Mouse (Mus musculus) limb, embryonic 14.5 days (tissue): ENCODE measurements around the gene Tmem240. TPM values are rescaled to one million over a fixed set of nuclear protein-coding genes. Genes with fewer than 3 reads are reported as not detected.
"Not testable (repeated sequence)": the region's sequence is repeated elsewhere in the genome, so short reads cannot be mapped to it uniquely, and the experiment has no call there.

Experiments used
- ATAC-seq: fragments of 200-750 bp; cut with Nextera tagmentation; 2 replicates; pipeline ENCODE4 v1.8.0; 2017; ENCODE audit warnings: low read depth, moderate number of reproducible peaks, moderate TSS enrichment; ENCODE audit not compliant: low FRiP score
- DNase-seq: peaks from one replicate; pipeline ENCODE4 v3.0.0-alpha.2; 2015; ENCODE audit warnings: low spot score
- H3K27ac ChIP-seq: fragments of 300-500 bp; sonication (generic); replicated peaks from 2 replicates; pipeline ENCODE4 v1.5.1; 2014; ENCODE audit warnings: low read depth, mild to moderate bottlenecking, low read length, moderate library complexity, mixed read lengths
- H3K27me3 ChIP-seq: fragments of 300-500 bp; sonication (generic); 2 replicates; pipeline ENCODE4 v1.6.1; 2014; ENCODE audit warnings: low read length, mixed read lengths; ENCODE audit not compliant: control insufficient read depth, insufficient read depth
- H3K36me3 ChIP-seq: fragments of 300-500 bp; sonication (generic); 2 replicates; pipeline ENCODE4 v1.6.1; 2014; ENCODE audit warnings: mild to moderate bottlenecking, low read length, moderate library complexity, mixed read lengths; ENCODE audit not compliant: control insufficient read depth, insufficient read depth
- H3K4me1 ChIP-seq: fragments of 300-500 bp; sonication (generic); 2 replicates; pipeline ENCODE4 v1.6.1; 2014; ENCODE audit warnings: antibody characterized with exemption, low read length, mixed read lengths; ENCODE audit not compliant: control insufficient read depth, insufficient read depth
- H3K4me2 ChIP-seq: fragments of 300-500 bp; sonication (generic); replicated peaks from 2 replicates; pipeline ENCODE4 v1.6.1; 2014; ENCODE audit warnings: low read depth, mild to moderate bottlenecking, low read length, moderate library complexity; ENCODE audit not compliant: severe bottlenecking
- H3K4me3 ChIP-seq: fragments of 300-500 bp; sonication (generic); replicated peaks from 2 replicates; pipeline ENCODE4 v1.5.1; 2014; ENCODE audit warnings: low read length
- H3K9ac ChIP-seq: fragments of 300-500 bp; sonication (generic); 2 replicates; pipeline ENCODE4 v1.6.1; 2014; ENCODE audit warnings: mild to moderate bottlenecking, low read depth, low read length, moderate library complexity; ENCODE audit not compliant: severe bottlenecking
- H3K9me3 ChIP-seq: fragments of 300-500 bp; sonication (generic); 2 replicates; pipeline ENCODE4 v1.6.1; 2016; ENCODE audit warnings: low read length; ENCODE audit not compliant: control insufficient read depth
- POLR2A ChIP-seq: fragments of 200-500 bp; IDR thresholded peaks from 2 replicates; pipeline ENCODE4 v1.8.0; 2012; ENCODE audit warnings: inconsistent platforms, mild to moderate bottlenecking, moderate library complexity, borderline replicate concordance; ENCODE audit not compliant: insufficient read depth, insufficient read length; ENCODE audit errors: extremely low read depth
- WGBS: fragments of 180-500 bp; shearing (Covaris S2); extraction: QIAGEN DNeasy Blood & Tissue Kit; methylation state at CpG from one replicate; pipeline ENCODE4 v1.1.7; 2014; 5-methylcytosine and 5-hydroxymethylcytosine counted together
- microRNA-seq: library from miRNA; unstranded; fragments of <30 nt; microRNA quantifications from one replicate; pipeline ENCODE4, GENCODE M21; 2016
- polyA plus RNA-seq, 2 experiments: library from polyadenylated mRNA; depleted of rRNA in 1 of 2; stranded (reverse) in 1 of 2; unstranded in 1 of 2; fragments of >200 nt; fragmentation: Nextera tagmentation in 1 of 2; extraction: Ambion mirVana in 1 of 2; gene quantifications; 2 replicates each; pipeline versions ENCODE4 v1.2.1 to v1.2.3; 2012 to 2014

The Tmem240 gene
- polyA plus RNA-seq, 2 experiments, result 0.88 to 4.0 TPM

GRCm38 (mm10) chr4:155785819-155786218, 51.2 kb downstream of the Tmem240 start, which contains the start of gene Tmem88b:
TSS of gene Tmem88b (minus strand) at chr4:155785874.
- peaks cover 3% of the 10 kb centered on the region; the same call in 1 of the 2 replicates for H3K4me1 ChIP-seq
- H3K27me3 ChIP-seq, result no peaks in the 10 kb centered on the region
- WGBS, result 59% methylated on average over 5 of the region's 5 CpGs
- H3K27ac ChIP-seq, result no peak within 1 kb of the TSS
- no peaks in the 10 kb centered on the region for H3K9me3 ChIP-seq
- H3K4me3 ChIP-seq, result peak within 1 kb of the TSS; percentile 59
- H3K4me2 ChIP-seq, result peak within 1 kb of the TSS; percentile 71
- H3K36me3 ChIP-seq, result no peaks in the 10 kb centered on the region
- ATAC-seq, result no peak
- no peak for TF ChIP-seq POLR2A
- peak within 1 kb of the TSS; percentile 82 for H3K9ac ChIP-seq
- no peak for DNase-seq

DNA sequence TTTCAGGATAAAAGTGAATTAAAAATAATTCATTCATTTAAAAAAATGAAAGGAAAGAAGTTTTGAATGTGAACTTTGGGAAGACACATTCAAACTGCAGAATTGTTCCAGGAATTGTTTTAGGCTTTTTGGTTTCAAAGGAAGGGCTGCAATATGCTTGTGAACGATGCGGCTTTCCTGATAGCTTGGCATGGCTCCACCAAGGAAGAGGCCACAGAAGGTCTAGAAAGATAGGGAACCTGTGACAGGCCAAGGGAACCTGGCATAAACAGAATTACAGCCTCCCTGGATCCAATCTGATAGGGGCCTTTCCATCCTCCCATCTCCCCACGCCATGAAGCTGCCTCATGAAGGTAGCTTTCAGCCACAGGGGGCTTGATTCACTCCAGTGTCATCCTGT, 53.7 kb downstream of the Tmem240 start:
- 72% methylated on average over 3 of the region's 3 CpGs for WGBS

DNA sequence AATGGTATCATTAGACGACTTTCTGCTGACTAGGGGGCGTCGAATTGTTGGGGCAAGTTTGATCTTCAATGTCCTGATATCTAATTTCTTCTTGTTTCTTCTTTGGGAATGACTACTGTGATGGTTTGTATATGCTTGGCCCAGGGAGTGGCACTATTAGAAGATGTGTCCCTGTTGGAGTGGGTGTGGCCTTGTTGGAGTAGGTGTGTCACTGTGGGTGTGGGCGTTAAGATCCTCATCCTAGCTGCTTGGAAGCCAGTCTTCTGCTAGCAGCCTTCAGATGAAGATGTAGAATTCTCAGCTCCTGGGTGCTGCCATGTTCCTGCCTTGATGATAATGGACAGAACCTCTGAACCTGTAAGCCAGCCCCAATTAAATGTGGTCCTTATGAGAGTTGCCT, 54.2 kb downstream of the Tmem240 start:
- DNase-seq, H3K9me3 ChIP-seq, H3K36me3 ChIP-seq, H3K4me2 ChIP-seq, H3K4me3 ChIP-seq, H3K4me1 ChIP-seq, H3K9ac ChIP-seq, ATAC-seq, H3K27ac ChIP-seq, H3K27me3 ChIP-seq: not testable (repeated sequence)
- 77% methylated on average over 4 of the region's 4 CpGs for WGBS

More for the DNA sequence above, 53.7 kb downstream of the Tmem240 start:
- H3K9ac ChIP-seq, result no peak overlapping the region
- ATAC-seq (no peak), DNase-seq (no peak)
- no peak overlapping the region for H3K4me2 ChIP-seq
- H3K27me3 ChIP-seq, result no peaks in the 10 kb centered on the region
- no peaks in the 10 kb centered on the region for H3K9me3 ChIP-seq
- no peak overlapping the region for H3K4me3 ChIP-seq
- no peak for TF ChIP-seq POLR2A
- H3K4me1 ChIP-seq, result peaks cover 3% of the 10 kb centered on the region; the same call in 1 of the 2 replicates
- H3K36me3 ChIP-seq, result no peaks in the 10 kb centered on the region
- H3K27ac ChIP-seq, result no peak overlapping the region

- Histone ChIP-seq H3K27ac (no peak within 1 kb of the TSS), H3K9ac (no peak within 1 kb of the TSS), H3K27me3 (no peaks in the 10 kb centered on the region), H3K4me3 (no peak within 1 kb of the TSS), H3K4me2 (no peak within 1 kb of the TSS), H3K9me3 (no peaks in the 10 kb centered on the region), H3K4me1 (no peaks in the 10 kb centered on the region), H3K36me3 (no peaks in the 10 kb centered on the region)
- DNase-seq (no peak), ATAC-seq (no peak)
- TF ChIP-seq POLR2A, result no peak
- WGBS, result 74% methylated on average over 3 of the region's 3 CpGs
Observed at GRCm38 (mm10) chr4:155790021-155790489, 55.5 kb downstream of the Tmem240 start, which contains the start of gene Ankrd65. TSS of gene Ankrd65 (plus strand) at chr4:155790439.

Small RNA genes within 50 kb of the gene (microRNA-seq; reads per million reads assigned to microRNA genes)
- not detected for gene Gm27743

Other genes starting within 250 kb of the Tmem240 start
- 511 and 686 TPM in 2 replicates for gene Gnb1, start 243.4 kb upstream of the Tmem240 start, polyA plus RNA-seq (2012; rRNA removed)
- gene Gnb1, start 243.4 kb upstream of the Tmem240 start, polyA plus RNA-seq (2014; fragmentation: Nextera tagmentation; extraction: Ambion mirVana), result 440 and 493 TPM in 2 replicates
- 78.8 and 91.2 TPM in 2 replicates for gene Nadk, start 172.4 kb upstream of the Tmem240 start, polyA plus RNA-seq (2012; rRNA removed)
- gene Nadk, start 172.4 kb upstream of the Tmem240 start, polyA plus RNA-seq (2014; fragmentation: Nextera tagmentation; extraction: Ambion mirVana), result 87.9 and 97.1 TPM in 2 replicates
- gene Slc35e2, start 133.4 kb upstream of the Tmem240 start, polyA plus RNA-seq (2012; rRNA removed), result 10.9 and 13.8 TPM in 2 replicates
- gene Slc35e2, start 133.4 kb upstream of the Tmem240 start, polyA plus RNA-seq (2014; fragmentation: Nextera tagmentation; extraction: Ambion mirVana), result 8.5 and 10.8 TPM in 2 replicates
- gene Cdk11b, start 109.9 kb upstream of the Tmem240 start, polyA plus RNA-seq (2012; rRNA removed), result 45.3 and 65.6 TPM in 2 replicates
- gene Cdk11b, start 109.9 kb upstream of the Tmem240 start, polyA plus RNA-seq (2014; fragmentation: Nextera tagmentation; extraction: Ambion mirVana), result 53.9 and 60.1 TPM in 2 replicates
- not detected in 2 replicates for gene Gm10563, start 89.4 kb upstream of the Tmem240 start, polyA plus RNA-seq (2012; rRNA removed)
- gene Gm10563, start 89.4 kb upstream of the Tmem240 start, polyA plus RNA-seq (2014; fragmentation: Nextera tagmentation; extraction: Ambion mirVana), result not detected in 2 replicates
- 34.7 and 42.7 TPM in 2 replicates for gene Mmp23, start 81.4 kb upstream of the Tmem240 start, polyA plus RNA-seq (2012; rRNA removed)
- 17.3 and 19.8 TPM in 2 replicates for gene Mmp23, start 81.4 kb upstream of the Tmem240 start, polyA plus RNA-seq (2014; fragmentation: Nextera tagmentation; extraction: Ambion mirVana)
- 77.4 and 97.5 TPM in 2 replicates for gene Mib2, start 65.6 kb upstream of the Tmem240 start, polyA plus RNA-seq (2012; rRNA removed)
- 29.5 and 32.1 TPM in 2 replicates for gene Mib2, start 65.6 kb upstream of the Tmem240 start, polyA plus RNA-seq (2014; fragmentation: Nextera tagmentation; extraction: Ambion mirVana)
- 31.0 and 46.5 TPM in 2 replicates for gene Fndc10, start 40.5 kb upstream of the Tmem240 start, polyA plus RNA-seq (2012; rRNA removed)
- gene Fndc10, start 40.5 kb upstream of the Tmem240 start, polyA plus RNA-seq (2014; fragmentation: Nextera tagmentation; extraction: Ambion mirVana), result 8.1 and 9.4 TPM in 2 replicates
- 105 and 115 TPM in 2 replicates for gene Ssu72, start 30.0 kb upstream of the Tmem240 start, polyA plus RNA-seq (2012; rRNA removed)
- 131 and 135 TPM in 2 replicates for gene Ssu72, start 30.0 kb upstream of the Tmem240 start, polyA plus RNA-seq (2014; fragmentation: Nextera tagmentation; extraction: Ambion mirVana)
- gene Atad3a, start 26.3 kb downstream of the Tmem240 start, polyA plus RNA-seq (2012; rRNA removed), result 117 and 135 TPM in 2 replicates
- 84.8 and 85.2 TPM in 2 replicates for gene Atad3a, start 26.3 kb downstream of the Tmem240 start, polyA plus RNA-seq (2014; fragmentation: Nextera tagmentation; extraction: Ambion mirVana)
- gene Vwa1, start 39.9 kb downstream of the Tmem240 start, polyA plus RNA-seq (2012; rRNA removed), result 12.4 and 14.9 TPM in 2 replicates
- gene Vwa1, start 39.9 kb downstream of the Tmem240 start, polyA plus RNA-seq (2014; fragmentation: Nextera tagmentation; extraction: Ambion mirVana), result 11.9 and 13.9 TPM in 2 replicates
- 2.0 and 2.6 TPM in 2 replicates for gene Tmem88b, start 51.1 kb downstream of the Tmem240 start, polyA plus RNA-seq (2012; rRNA removed)
- 0.48 and 0.67 TPM in 2 replicates for gene Tmem88b, start 51.1 kb downstream of the Tmem240 start, polyA plus RNA-seq (2014; fragmentation: Nextera tagmentation; extraction: Ambion mirVana)
- gene Ankrd65, start 55.6 kb downstream of the Tmem240 start, polyA plus RNA-seq (2012; rRNA removed), result 0.23 TPM in 1 of 2 replicates, not detected in the other
- not detected in 2 replicates for gene Ankrd65, start 55.6 kb downstream of the Tmem240 start, polyA plus RNA-seq (2014; fragmentation: Nextera tagmentation; extraction: Ambion mirVana)
- gene Mrpl20, start 68.1 kb downstream of the Tmem240 start, polyA plus RNA-seq (2012; rRNA removed), result 72.2 and 97.5 TPM in 2 replicates
- gene Mrpl20, start 68.1 kb downstream of the Tmem240 start, polyA plus RNA-seq (2014; fragmentation: Nextera tagmentation; extraction: Ambion mirVana), result 199 and 215 TPM in 2 replicates
- gene Ccnl2, start 77.7 kb downstream of the Tmem240 start, polyA plus RNA-seq (2012; rRNA removed), result 273 and 304 TPM in 2 replicates
- 190 and 199 TPM in 2 replicates for gene Ccnl2, start 77.7 kb downstream of the Tmem240 start, polyA plus RNA-seq (2014; fragmentation: Nextera tagmentation; extraction: Ambion mirVana)
- gene Aurkaip1, start 96.5 kb downstream of the Tmem240 start, polyA plus RNA-seq (2012; rRNA removed), result 112 and 114 TPM in 2 replicates
- gene Aurkaip1, start 96.5 kb downstream of the Tmem240 start, polyA plus RNA-seq (2014; fragmentation: Nextera tagmentation; extraction: Ambion mirVana), result 126 and 129 TPM in 2 replicates
- 218 and 302 TPM in 2 replicates for gene Mxra8, start 104.9 kb downstream of the Tmem240 start, polyA plus RNA-seq (2012; rRNA removed)
- 109 and 120 TPM in 2 replicates for gene Mxra8, start 104.9 kb downstream of the Tmem240 start, polyA plus RNA-seq (2014; fragmentation: Nextera tagmentation; extraction: Ambion mirVana)
- gene Dvl1, start 112.6 kb downstream of the Tmem240 start, polyA plus RNA-seq (2012; rRNA removed), result 92.9 and 131 TPM in 2 replicates
- gene Dvl1, start 112.6 kb downstream of the Tmem240 start, polyA plus RNA-seq (2014; fragmentation: Nextera tagmentation; extraction: Ambion mirVana), result 17.4 and 18.8 TPM in 2 replicates
- 0.31 and 0.51 TPM in 2 replicates for gene Tas1r3, start 128.6 kb downstream of the Tmem240 start, polyA plus RNA-seq (2012; rRNA removed)
- 0.32 and 0.37 TPM in 2 replicates for gene Tas1r3, start 128.6 kb downstream of the Tmem240 start, polyA plus RNA-seq (2014; fragmentation: Nextera tagmentation; extraction: Ambion mirVana)
- gene Cptp, start 134.6 kb downstream of the Tmem240 start, polyA plus RNA-seq (2012; rRNA removed), result 15.0 and 20.5 TPM in 2 replicates
- gene Cptp, start 134.6 kb downstream of the Tmem240 start, polyA plus RNA-seq (2014; fragmentation: Nextera tagmentation; extraction: Ambion mirVana), result 16.3 and 19.2 TPM in 2 replicates
- gene Ints11, start 134.7 kb downstream of the Tmem240 start, polyA plus RNA-seq (2012; rRNA removed), result 57.4 and 60.7 TPM in 2 replicates
- gene Ints11, start 134.7 kb downstream of the Tmem240 start, polyA plus RNA-seq (2014; fragmentation: Nextera tagmentation; extraction: Ambion mirVana), result 63.7 and 75.4 TPM in 2 replicates
- gene Pusl1, start 157.0 kb downstream of the Tmem240 start, polyA plus RNA-seq (2012; rRNA removed), result 95.7 and 125 TPM in 2 replicates
- 54.9 and 57.2 TPM in 2 replicates for gene Pusl1, start 157.0 kb downstream of the Tmem240 start, polyA plus RNA-seq (2014; fragmentation: Nextera tagmentation; extraction: Ambion mirVana)
- gene Acap3, start 157.0 kb downstream of the Tmem240 start, polyA plus RNA-seq (2012; rRNA removed), result 33.8 and 41.6 TPM in 2 replicates
- 19.8 and 22.6 TPM in 2 replicates for gene Acap3, start 157.0 kb downstream of the Tmem240 start, polyA plus RNA-seq (2014; fragmentation: Nextera tagmentation; extraction: Ambion mirVana)
- gene Ube2j2, start 209.0 kb downstream of the Tmem240 start, polyA plus RNA-seq (2012; rRNA removed), result 106 and 117 TPM in 2 replicates
- 122 and 126 TPM in 2 replicates for gene Ube2j2, start 209.0 kb downstream of the Tmem240 start, polyA plus RNA-seq (2014; fragmentation: Nextera tagmentation; extraction: Ambion mirVana)
- gene C1qtnf12, start 227.5 kb downstream of the Tmem240 start, polyA plus RNA-seq (2012; rRNA removed), result 37.0 and 44.3 TPM in 2 replicates
- gene C1qtnf12, start 227.5 kb downstream of the Tmem240 start, polyA plus RNA-seq (2014; fragmentation: Nextera tagmentation; extraction: Ambion mirVana), result 52.3 and 56.6 TPM in 2 replicates